Mouse (Mus musculus) hindbrain, embryonic 15.5 days (tissue): ENCODE data around the gene Slc13a2. TPM values are rescaled to one million over a fixed set of nuclear protein-coding genes. Genes with fewer than 3 reads are reported as not detected.

Experiments
- ATAC-seq: fragments of 200-750 bp; cut with Nextera tagmentation; 2 replicates; pipeline ENCODE4 v1.8.0; 2017; ENCODE audit warnings: low read depth, moderate number of reproducible peaks, moderate TSS enrichment; ENCODE audit not compliant: low FRiP score
- H3K27ac ChIP-seq: fragments of 300-500 bp; sonication (generic); replicated peaks from 2 replicates; pipeline ENCODE4 v1.5.1; 2015; ENCODE audit warnings: mild to moderate bottlenecking, inconsistent platforms
- H3K27me3 ChIP-seq: fragments of 300-500 bp; sonication (generic); 2 replicates; pipeline ENCODE4 v1.6.1; 2015; ENCODE audit warnings: control low read depth, inconsistent platforms
- H3K36me3 ChIP-seq: fragments of 300-500 bp; sonication (generic); 2 replicates; pipeline ENCODE4 v1.6.1; 2015; ENCODE audit warnings: control low read depth, inconsistent platforms
- H3K4me1 ChIP-seq: fragments of 300-500 bp; sonication (generic); replicated peaks from 2 replicates; pipeline ENCODE4 v1.6.1; 2015; ENCODE audit warnings: control low read depth, inconsistent platforms
- H3K4me2 ChIP-seq: fragments of 300-500 bp; sonication (generic); 2 replicates; pipeline ENCODE4 v1.6.1; 2015; ENCODE audit warnings: moderate library complexity, mild to moderate bottlenecking, inconsistent platforms
- H3K4me3 ChIP-seq: fragments of 300-500 bp; sonication (generic); 2 replicates; pipeline ENCODE4 v1.5.1; 2015; ENCODE audit warnings: mild to moderate bottlenecking, inconsistent platforms
- H3K9ac ChIP-seq: fragments of 300-500 bp; sonication (generic); 2 replicates; pipeline ENCODE4 v1.6.1; 2015; ENCODE audit warnings: inconsistent platforms
- H3K9me3 ChIP-seq: fragments of 300-500 bp; sonication (generic); 2 replicates; pipeline ENCODE4 v1.6.1; 2016; ENCODE audit warnings: control low read depth, inconsistent platforms
- WGBS: fragments of 180-500 bp; shearing (Covaris S2); methylation state at CpG from one replicate; pipeline ENCODE4 v1.1.7; 2015; 5-methylcytosine and 5-hydroxymethylcytosine counted together
- polyA plus RNA-seq: library from polyadenylated mRNA; unstranded; fragments of >200 nt; fragmentation: Nextera tagmentation; extraction: Ambion mirVana; gene quantifications from 2 replicates; pipeline ENCODE4 v1.2.1, GENCODE M21; 2015

The Slc13a2 gene
- polyA plus RNA-seq, 1 experiment from 2014 or later = not detected

DNA sequence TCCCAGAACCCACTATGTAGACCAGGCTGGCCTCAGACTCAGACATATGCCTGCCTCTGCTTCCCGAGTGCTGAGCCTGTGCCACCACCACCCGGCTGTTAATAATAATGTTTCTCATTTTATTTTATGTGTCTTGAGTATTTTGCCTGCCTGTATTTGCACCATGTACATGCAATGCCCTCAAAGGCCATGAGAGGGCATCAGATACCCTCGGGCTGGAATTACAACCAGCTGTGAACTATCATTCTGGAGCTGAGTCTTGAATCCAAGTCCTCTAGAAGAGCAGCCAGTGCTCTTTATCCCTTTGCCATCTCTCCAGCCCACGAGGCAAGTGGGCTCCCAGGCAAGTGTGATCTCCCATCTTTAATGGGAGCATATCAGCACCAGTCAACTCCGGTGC lies 33.3 kb upstream of the Slc13a2 start:
- 54% methylated on average over 5 of the region's 5 CpGs for WGBS
- H3K4me3 ChIP-seq = no peak overlapping the region
- H3K4me2 ChIP-seq = no peak overlapping the region
- no peaks in the 10 kb centered on the region for H3K27me3 ChIP-seq
- ATAC-seq = no peak
- no peak overlapping the region for H3K9ac ChIP-seq
- no peaks in the 10 kb centered on the region for H3K4me1 ChIP-seq
- H3K27ac ChIP-seq = no peak overlapping the region
- no peaks in the 10 kb centered on the region for H3K36me3 ChIP-seq
- H3K9me3 ChIP-seq = no peaks in the 10 kb centered on the region

DNA sequence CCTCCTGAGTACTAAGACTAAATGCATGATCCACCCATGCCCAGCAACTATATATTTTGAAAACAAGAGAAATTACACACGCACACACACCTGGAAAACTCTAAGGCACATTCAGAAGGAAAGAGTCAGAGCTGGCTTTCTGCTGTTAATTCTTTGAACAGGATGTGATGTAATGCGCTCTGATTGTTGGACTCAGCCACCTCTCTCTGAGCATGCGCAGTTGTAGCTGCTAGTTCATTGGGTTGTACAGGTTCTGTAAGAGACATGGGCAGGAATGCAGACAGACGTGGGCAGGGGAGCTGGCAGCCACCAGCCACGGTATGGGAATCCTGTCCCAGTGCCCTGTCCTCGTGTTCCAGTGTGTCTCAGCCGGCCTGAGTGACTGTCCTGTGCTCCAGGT lies 32.3 kb upstream of the Slc13a2 start:
- WGBS = 79% methylated on average over 7 of the region's 7 CpGs
- no peaks in the 10 kb centered on the region for H3K9me3 ChIP-seq
- H3K4me2 ChIP-seq = no peak overlapping the region
- H3K9ac ChIP-seq = no peak overlapping the region
- H3K4me1 ChIP-seq = no peaks in the 10 kb centered on the region
- ATAC-seq = no peak
- no peaks in the 10 kb centered on the region for H3K36me3 ChIP-seq
- no peak overlapping the region for H3K27ac ChIP-seq
- no peak overlapping the region for H3K4me3 ChIP-seq
- H3K27me3 ChIP-seq = no peaks in the 10 kb centered on the region

DNA sequence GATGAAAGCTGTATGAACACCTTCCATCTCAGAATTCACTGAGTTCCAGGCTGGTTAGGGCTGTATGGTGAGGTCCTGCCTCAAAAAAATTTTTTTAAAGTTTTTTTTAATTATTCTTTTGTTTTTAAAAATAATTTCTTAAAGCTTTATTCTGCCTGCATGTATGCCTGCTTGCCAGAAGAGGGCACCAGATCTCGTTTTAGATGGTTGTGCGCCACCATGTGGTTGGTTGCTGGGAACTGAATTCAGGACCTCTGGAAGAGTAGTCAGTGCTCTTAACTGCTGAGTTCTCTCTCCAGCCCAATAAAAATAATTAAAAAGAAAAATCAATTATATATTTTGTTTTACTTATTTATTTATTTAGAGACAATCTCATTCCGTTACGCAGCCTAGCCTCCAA lies 31.7 kb upstream of the Slc13a2 start:
- ATAC-seq = no peak
- Histone ChIP-seq H3K4me1 (no peaks in the 10 kb centered on the region), H3K4me3 (no peak overlapping the region)

DNA sequence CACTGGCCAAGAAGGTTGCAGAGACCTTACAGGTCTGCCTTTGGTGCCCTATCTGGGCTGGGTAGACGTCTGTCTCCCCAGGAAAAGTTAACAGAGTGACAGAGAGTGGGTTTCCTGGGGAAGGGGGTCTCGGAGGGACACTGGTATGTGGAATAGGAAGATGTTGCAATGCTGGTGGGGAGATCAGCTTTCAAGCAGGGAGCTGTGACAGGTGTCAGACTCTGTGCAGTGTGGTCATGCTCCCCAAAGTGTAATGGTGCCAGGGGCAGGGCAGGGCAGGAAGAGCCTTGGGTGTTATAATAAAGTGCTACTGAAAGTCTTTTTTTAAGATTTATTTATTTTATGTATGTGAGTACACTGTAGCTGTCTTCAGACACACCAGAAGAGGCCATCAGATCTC lies 28.3 kb upstream of the Slc13a2 start:
- H3K4me1 ChIP-seq = no peaks in the 10 kb centered on the region
- no peak overlapping the region for H3K27ac ChIP-seq
- no peaks in the 10 kb centered on the region for H3K27me3 ChIP-seq
- no peaks in the 10 kb centered on the region for H3K9me3 ChIP-seq
- no peaks in the 10 kb centered on the region for H3K36me3 ChIP-seq
- H3K9ac ChIP-seq = no peak overlapping the region
- H3K4me3 ChIP-seq = no peak overlapping the region
- no peak for ATAC-seq
- H3K4me2 ChIP-seq = no peak overlapping the region
- WGBS = 56% methylated on average over 2 of the region's 2 CpGs

More for the DNA sequence above, 31.7 kb upstream of the Slc13a2 start:
- no peaks in the 10 kb centered on the region for H3K9me3 ChIP-seq
- no peaks in the 10 kb centered on the region for H3K36me3 ChIP-seq
- no peaks in the 10 kb centered on the region for H3K27me3 ChIP-seq
- H3K4me2 ChIP-seq = no peak overlapping the region
- H3K9ac ChIP-seq = no peak overlapping the region
- 8% methylated on average over 4 of the region's 4 CpGs for WGBS
- no peak overlapping the region for H3K27ac ChIP-seq

DNA sequence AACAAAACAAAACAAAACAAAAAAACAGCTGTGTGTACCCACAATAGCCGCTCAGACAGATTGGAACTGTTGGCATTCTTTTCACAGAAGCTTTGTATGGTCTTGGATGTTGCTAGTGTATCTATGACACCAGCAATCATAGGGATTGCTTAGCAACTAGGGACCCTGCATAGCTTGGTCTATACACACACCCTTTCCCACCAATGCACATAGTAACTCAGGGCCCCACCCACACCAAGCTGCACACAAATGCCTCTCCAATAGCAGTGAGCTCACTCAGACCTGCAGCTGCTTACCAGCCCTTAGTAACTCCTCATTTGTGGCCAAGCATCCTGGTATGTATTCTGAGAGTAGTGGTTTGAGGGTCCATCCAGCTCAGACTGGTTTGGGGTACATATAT lies 26.2 kb upstream of the Slc13a2 start:
- Histone ChIP-seq H3K27ac (no peak overlapping the region), H3K9me3 (no peaks in the 10 kb centered on the region), H3K27me3 (no peaks in the 10 kb centered on the region), H3K4me1 (no peaks in the 10 kb centered on the region), H3K36me3 (no peaks in the 10 kb centered on the region), H3K9ac (no peak overlapping the region), H3K4me3 (no peak overlapping the region), H3K4me2 (no peak overlapping the region)
- no peak for ATAC-seq
- WGBS = 82% methylated on average over 1 of the region's 1 CpGs

DNA sequence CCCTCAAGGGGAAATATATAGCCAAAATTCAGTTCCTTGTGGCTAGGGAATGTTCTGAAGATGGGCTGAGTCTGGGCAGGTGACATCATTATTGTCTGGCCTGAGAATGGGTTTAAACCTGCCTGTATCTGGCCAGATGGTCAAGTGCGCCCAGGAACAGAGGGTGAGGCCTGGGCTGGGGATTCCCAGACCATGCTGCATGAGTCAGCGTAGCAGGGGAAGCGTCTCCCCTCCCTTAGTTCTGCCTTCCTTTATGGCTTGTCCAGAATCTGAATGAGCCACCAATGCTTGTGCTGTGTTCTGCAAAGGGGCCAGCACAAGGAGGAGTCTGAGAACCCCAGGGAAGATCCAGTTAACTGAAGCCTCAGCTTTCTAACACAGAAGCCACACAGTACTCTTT lies 25.2 kb upstream of the Slc13a2 start:
- Histone ChIP-seq H3K4me2 (no peak overlapping the region), H3K27me3 (no peaks in the 10 kb centered on the region), H3K9me3 (no peaks in the 10 kb centered on the region), H3K27ac (no peak overlapping the region), H3K4me3 (no peak overlapping the region), H3K4me1 (no peaks in the 10 kb centered on the region), H3K36me3 (no peaks in the 10 kb centered on the region), H3K9ac (no peak overlapping the region)
- no peak for ATAC-seq
- WGBS = 82% methylated on average over 3 of the region's 3 CpGs

DNA sequence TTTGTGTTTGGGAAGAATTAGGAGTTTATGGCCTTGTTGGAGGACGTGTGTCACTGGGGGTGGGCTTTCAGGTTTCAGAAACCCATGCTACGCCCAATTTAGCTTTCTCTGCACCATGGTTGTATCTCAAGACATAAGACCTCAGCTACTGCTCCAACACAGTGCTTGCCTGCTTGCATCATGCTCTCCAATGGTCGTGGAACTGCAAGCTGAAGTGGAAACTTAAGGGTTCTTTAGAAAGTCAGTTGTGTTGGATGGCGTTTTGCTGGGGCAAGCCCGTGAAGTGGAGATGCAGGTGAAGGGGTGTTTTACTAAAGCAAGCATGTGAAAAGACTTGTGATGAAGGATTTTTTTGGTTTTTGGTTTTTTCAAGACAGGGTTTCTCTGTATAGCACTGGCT lies 21.1 kb upstream of the Slc13a2 start:
- Histone ChIP-seq H3K9me3 (no peaks in the 10 kb centered on the region), H3K27ac (no peak overlapping the region), H3K36me3 (no peaks in the 10 kb centered on the region), H3K27me3 (no peaks in the 10 kb centered on the region), H3K4me2 (no peak overlapping the region), H3K9ac (no peak overlapping the region), H3K4me1 (no peaks in the 10 kb centered on the region), H3K4me3 (no peak overlapping the region)
- 86% methylated on average over 5 of the region's 5 CpGs for WGBS
- ATAC-seq = no peak

GRCm38 (mm10) chr11:78438399-78438930 lies 16.4 kb upstream of the Slc13a2 start:
- H3K27ac ChIP-seq = no peak overlapping the region
- no peak for ATAC-seq
- no peak overlapping the region for H3K4me3 ChIP-seq
- WGBS = 84% methylated on average over 3 of the region's 3 CpGs
- H3K9ac ChIP-seq = no peak overlapping the region
- H3K36me3 ChIP-seq = no peaks in the 10 kb centered on the region
- H3K4me2 ChIP-seq = no peak overlapping the region
- no peaks in the 10 kb centered on the region for H3K9me3 ChIP-seq
- H3K27me3 ChIP-seq = no peaks in the 10 kb centered on the region
- H3K4me1 ChIP-seq = no peaks in the 10 kb centered on the region

GRCm38 (mm10) chr11:78437182-78437581 lies 15.2 kb upstream of the Slc13a2 start:
- no peaks in the 10 kb centered on the region for H3K36me3 ChIP-seq
- no peaks in the 10 kb centered on the region for H3K4me1 ChIP-seq
- no peaks in the 10 kb centered on the region for H3K27me3 ChIP-seq
- H3K27ac ChIP-seq = no peak overlapping the region
- H3K4me2 ChIP-seq = no peak overlapping the region
- no peak overlapping the region for H3K4me3 ChIP-seq
- H3K9me3 ChIP-seq = no peaks in the 10 kb centered on the region
- 94% methylated on average over 7 of the region's 7 CpGs for WGBS
- H3K9ac ChIP-seq = no peak overlapping the region
- no peak for ATAC-seq

GRCm38 (mm10) chr11:78435776-78436349 lies 13.8 kb upstream of the Slc13a2 start:
- no peak overlapping the region for H3K27ac ChIP-seq
- ATAC-seq = no peak
- no peaks in the 10 kb centered on the region for H3K4me1 ChIP-seq
- H3K27me3 ChIP-seq = no peaks in the 10 kb centered on the region
- no peak overlapping the region for H3K4me3 ChIP-seq
- H3K9ac ChIP-seq = no peak overlapping the region
- no peaks in the 10 kb centered on the region for H3K36me3 ChIP-seq
- 7% methylated on average over 19 of the region's 19 CpGs for WGBS
- no peak overlapping the region for H3K4me2 ChIP-seq
- no peaks in the 10 kb centered on the region for H3K9me3 ChIP-seq

DNA sequence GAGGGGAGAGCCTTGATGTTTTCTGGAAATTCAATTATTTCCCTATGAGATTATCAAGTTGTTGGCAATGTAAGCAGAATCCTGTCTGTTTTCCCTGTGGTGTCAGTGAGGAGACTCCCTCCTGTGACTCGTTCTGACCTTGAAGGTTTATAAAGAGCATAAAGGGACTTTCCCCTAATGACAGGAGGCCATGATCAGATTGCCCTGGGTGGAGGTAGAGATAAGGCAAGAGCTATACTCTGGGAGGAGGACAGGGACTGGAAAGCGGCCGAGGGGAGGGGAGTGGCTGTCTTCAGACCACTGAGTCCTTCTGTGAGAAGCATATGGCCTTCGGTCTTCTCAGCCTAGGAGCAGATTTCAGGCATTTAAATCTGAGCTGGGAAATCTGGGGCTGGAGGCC lies 12.0 kb upstream of the Slc13a2 start:
- WGBS = 67% methylated on average over 4 of the region's 4 CpGs
- no peak overlapping the region for H3K9ac ChIP-seq
- H3K4me1 ChIP-seq = no peaks in the 10 kb centered on the region
- no peak overlapping the region for H3K4me2 ChIP-seq
- no peak for ATAC-seq
- no peak overlapping the region for H3K4me3 ChIP-seq
- no peaks in the 10 kb centered on the region for H3K9me3 ChIP-seq
- no peaks in the 10 kb centered on the region for H3K36me3 ChIP-seq
- H3K27ac ChIP-seq = no peak overlapping the region
- H3K27me3 ChIP-seq = no peaks in the 10 kb centered on the region

DNA sequence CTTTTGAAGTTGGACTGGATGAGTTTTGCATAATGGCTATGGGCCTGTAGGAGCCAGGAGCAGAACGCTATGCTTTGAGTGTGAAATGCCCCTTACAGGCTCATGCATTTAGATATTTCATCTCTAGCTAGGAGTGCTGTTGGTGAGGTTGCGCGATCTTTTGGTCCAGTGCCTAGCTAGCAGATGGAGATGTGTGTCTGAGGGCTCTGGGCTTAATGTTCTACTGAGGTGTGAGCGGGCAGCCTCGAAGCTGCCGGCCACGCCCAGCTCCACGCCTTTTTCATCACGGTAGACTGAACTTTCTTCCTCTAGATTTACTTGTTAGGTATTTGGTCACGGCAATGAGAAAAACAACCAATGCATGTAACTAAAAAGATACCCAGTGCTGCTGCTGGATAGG lies 9.2 kb upstream of the Slc13a2 start:
- no peak overlapping the region for H3K4me3 ChIP-seq
- H3K9ac ChIP-seq = no peak overlapping the region
- no peaks in the 10 kb centered on the region for H3K4me1 ChIP-seq
- no peak for ATAC-seq
- no peak overlapping the region for H3K27ac ChIP-seq
- no peaks in the 10 kb centered on the region for H3K27me3 ChIP-seq
- no peaks in the 10 kb centered on the region for H3K9me3 ChIP-seq
- no peaks in the 10 kb centered on the region for H3K36me3 ChIP-seq
- no peak overlapping the region for H3K4me2 ChIP-seq
- WGBS = 90% methylated on average over 10 of the region's 10 CpGs

DNA sequence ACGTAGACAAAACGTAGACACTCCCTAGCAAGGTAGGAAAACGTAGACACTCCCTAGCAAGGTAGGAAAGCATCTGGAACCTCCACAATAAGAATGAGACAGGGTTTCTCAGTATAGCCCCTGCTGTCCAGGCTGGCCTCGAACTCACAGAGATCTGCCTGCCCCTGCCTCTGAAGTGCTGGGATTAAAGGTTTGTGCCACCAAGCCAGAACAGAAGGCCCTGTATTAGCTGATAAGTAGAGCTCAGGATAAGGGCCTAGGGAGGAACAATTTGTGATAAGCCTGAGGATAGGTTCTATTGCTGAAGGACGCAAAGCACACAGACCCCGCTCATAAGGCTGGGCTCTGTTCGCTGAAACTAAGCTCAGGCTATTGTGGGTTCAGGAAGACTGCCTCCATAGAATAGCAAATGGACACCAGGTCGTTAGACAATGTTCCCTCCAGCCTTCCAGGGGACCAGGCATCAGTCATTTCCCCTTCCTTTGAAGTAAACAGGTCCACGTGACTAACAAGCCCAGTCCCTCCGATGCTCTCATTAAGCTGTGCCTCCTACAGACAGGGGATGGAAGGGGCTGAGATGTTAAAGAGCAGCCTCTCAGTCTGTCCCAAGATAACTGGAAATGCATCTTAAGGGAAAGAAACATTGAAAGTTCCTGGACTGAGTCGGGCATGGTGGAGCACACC lies 8.3 kb upstream of the Slc13a2 start:
- H3K36me3 ChIP-seq = no peaks in the 10 kb centered on the region
- ATAC-seq = no peak
- WGBS = 51% methylated on average over 11 of the region's 11 CpGs
- no peak overlapping the region for H3K4me2 ChIP-seq
- H3K4me1 ChIP-seq = no peaks in the 10 kb centered on the region
- no peak overlapping the region for H3K27ac ChIP-seq
- H3K9ac ChIP-seq = no peak overlapping the region
- no peaks in the 10 kb centered on the region for H3K9me3 ChIP-seq
- no peak overlapping the region for H3K4me3 ChIP-seq
- no peaks in the 10 kb centered on the region for H3K27me3 ChIP-seq
